Mouse (Mus musculus) CH12.LX (cell line): ENCODE measurements at regions not wholly inside any gene's neighbourhood (a gene's known extent, or its start where the extent isn't known, plus 50 kb on each side); places are given as distances from the start of the nearest gene placed in this dataset.

Experiments
- DNase-seq: peaks from one replicate; pipeline ENCODE4 v3.0.0-alpha.2; 2013; ENCODE audit errors: extremely low read depth
- H3K27ac ChIP-seq: 2 replicates; pipeline ENCODE4 v1.5.1; 2012; ENCODE audit warnings: low read depth, mild to moderate bottlenecking, control low read depth, moderate library complexity; ENCODE audit not compliant: insufficient read depth
- H3K27me3 ChIP-seq: replicated peaks from 2 replicates; pipeline ENCODE3; 2012; ENCODE audit warnings: inconsistent platforms
- H3K36me3 ChIP-seq, 2 experiments: replicated peaks in 1 of 2; 2 replicates each; pipeline versions ENCODE3 to v1.6.1; 2012; ENCODE audit warnings: inconsistent platforms in 1 of 2, low read length in 1 of 2, mild to moderate bottlenecking in 1 of 2, mixed read lengths in 1 of 2, moderate library complexity in 1 of 2; ENCODE audit not compliant: control insufficient read depth in 1 of 2, insufficient read depth in 1 of 2
- H3K4me1 ChIP-seq, 2 experiments: 2 replicates each; pipeline ENCODE4 v1.6.1; 2012; ENCODE audit warnings: inconsistent platforms in 1 of 2, moderate library complexity in 1 of 2; ENCODE audit not compliant: insufficient read depth in 2 of 2, control insufficient read depth in 1 of 2
- H3K4me2 ChIP-seq: 2 replicates; pipeline ENCODE4 v1.6.1; 2012; ENCODE audit warnings: low read depth, mild to moderate bottlenecking, control low read depth; ENCODE audit not compliant: poor library complexity, insufficient read depth, severe bottlenecking
- H3K4me3 ChIP-seq, 3 experiments: fragments of 150-350 bp in 1 of 3; sonication (generic) in 1 of 3; replicated peaks in 1 of 3; 2 replicates each; pipeline versions ENCODE3 to v1.5.1; 2011 to 2012; ENCODE audit warnings: low read depth in 2 of 3, low read length in 2 of 3, mild to moderate bottlenecking in 2 of 3, moderate library complexity in 2 of 3, control low read depth in 1 of 3, improper control_type of control experiment in 1 of 3, inconsistent platforms in 1 of 3, mixed read lengths in 1 of 3; ENCODE audit not compliant: poor library complexity in 1 of 3
- H3K79me2 ChIP-seq: replicated peaks from 2 replicates; pipeline ENCODE4 v1.6.1; 2012; ENCODE audit warnings: mild to moderate bottlenecking, moderate library complexity; ENCODE audit not compliant: control insufficient read depth, poor library complexity, insufficient read depth, severe bottlenecking; ENCODE audit errors: extremely low read depth
- H3K9ac ChIP-seq: 2 replicates; pipeline ENCODE4 v1.6.1; 2012; ENCODE audit warnings: low read depth, mild to moderate bottlenecking, control low read depth, moderate library complexity; ENCODE audit not compliant: insufficient read depth
- H3K9me3 ChIP-seq: replicated peaks from 2 replicates; pipeline ENCODE3; 2012; ENCODE audit warnings: low read length, inconsistent platforms, mixed read lengths
- BHLHE40 ChIP-seq: IDR thresholded peaks from 2 replicates; pipeline ENCODE4 v1.6.1; 2011; ENCODE audit warnings: mild to moderate bottlenecking, low read depth, low read length, improper control_type of control experiment
- CTCF ChIP-seq, 2 experiments: IDR thresholded peaks in 1 of 2; conservative IDR thresholded peaks in 1 of 2; 2 replicates each; pipeline ENCODE4 v1.5.1; 2011 to 2012; ENCODE audit warnings: low read depth in 2 of 2, low read length in 2 of 2, improper control_type of control experiment in 1 of 2, inconsistent platforms in 1 of 2, mild to moderate bottlenecking in 1 of 2, moderate library complexity in 1 of 2
- E2F4 ChIP-seq: IDR thresholded peaks from 2 replicates; pipeline ENCODE4 v1.6.1; 2011; ENCODE audit warnings: low read depth, low read length, improper control_type of control experiment; ENCODE audit not compliant: insufficient replicate concordance
- ELF1 ChIP-seq: IDR thresholded peaks from 2 replicates; pipeline ENCODE4 v1.6.1; 2014; ENCODE audit warnings: low read depth, mild to moderate bottlenecking, inconsistent platforms, low read length, improper control_type of control experiment
- EP300 ChIP-seq: IDR thresholded peaks from 2 replicates; pipeline ENCODE4 v1.6.1; 2011; ENCODE audit warnings: low read length, improper control_type of control experiment
- ETS1 ChIP-seq: conservative IDR thresholded peaks from 2 replicates; pipeline ENCODE4 v1.6.1; 2012; ENCODE audit warnings: low read depth, mild to moderate bottlenecking, inconsistent platforms, low read length, improper control_type of control experiment, moderate library complexity
- GABPA ChIP-seq: IDR thresholded peaks from 2 replicates; pipeline ENCODE4 v1.6.1; 2012; ENCODE audit warnings: low read depth, low read length, improper control_type of control experiment, inconsistent platforms; ENCODE audit not compliant: insufficient replicate concordance
- HCFC1 ChIP-seq: IDR thresholded peaks from 2 replicates; pipeline ENCODE4 v1.6.1; 2012; ENCODE audit warnings: low read depth, mild to moderate bottlenecking, inconsistent platforms, low read length, improper control_type of control experiment
- IRF4 ChIP-seq: IDR thresholded peaks from 2 replicates; pipeline ENCODE4 v1.6.1; 2014; ENCODE audit warnings: low read depth, mild to moderate bottlenecking, inconsistent platforms, low read length, improper control_type of control experiment
- JUN ChIP-seq: IDR thresholded peaks from 2 replicates; pipeline ENCODE4 v1.6.1; 2011; ENCODE audit warnings: low read depth, mild to moderate bottlenecking, low read length, improper control_type of control experiment, moderate library complexity; ENCODE audit not compliant: insufficient read depth
- JUND ChIP-seq: conservative IDR thresholded peaks from 2 replicates; pipeline ENCODE4 v1.6.1; 2011; ENCODE audit warnings: low read depth, low read length, improper control_type of control experiment
- KAT2A ChIP-seq: IDR thresholded peaks from 2 replicates; pipeline ENCODE4 v1.6.1; 2012; ENCODE audit warnings: low read length, improper control_type of control experiment, inconsistent platforms; ENCODE audit not compliant: insufficient replicate concordance
- MAFK ChIP-seq: IDR thresholded peaks from 2 replicates; pipeline ENCODE4 v1.6.1; 2011; ENCODE audit warnings: low read length, improper control_type of control experiment; ENCODE audit not compliant: insufficient replicate concordance
- MAZ ChIP-seq: IDR thresholded peaks from 2 replicates; pipeline ENCODE4 v1.6.1; 2012; ENCODE audit warnings: low read depth, mild to moderate bottlenecking, inconsistent platforms, low read length, improper control_type of control experiment, moderate library complexity
- MEF2A ChIP-seq: IDR thresholded peaks from 2 replicates; pipeline ENCODE4 v1.6.1; 2014; ENCODE audit warnings: low read depth, mild to moderate bottlenecking, inconsistent platforms, low read length, improper control_type of control experiment, borderline replicate concordance
- MXI1 ChIP-seq: IDR thresholded peaks from 2 replicates; pipeline ENCODE4 v1.6.1; 2011; ENCODE audit warnings: mild to moderate bottlenecking, low read depth, low read length, improper control_type of control experiment
- MYC ChIP-seq: IDR thresholded peaks from 2 replicates; pipeline ENCODE4 v1.6.1; 2011; ENCODE audit warnings: low read depth, mild to moderate bottlenecking, improper control_type of control experiment, low read length
- NELFE ChIP-seq: IDR thresholded peaks from 2 replicates; pipeline ENCODE4 v1.6.1; 2011; ENCODE audit warnings: low read depth, low read length, improper control_type of control experiment
- NRF1 ChIP-seq: IDR thresholded peaks from 2 replicates; pipeline ENCODE4 v1.6.1; 2014; ENCODE audit warnings: low read depth, mild to moderate bottlenecking, inconsistent platforms, low read length, improper control_type of control experiment, moderate library complexity
- PAX5 ChIP-seq: IDR thresholded peaks from 2 replicates; pipeline ENCODE4 v1.6.1; 2012; ENCODE audit warnings: low read length, inconsistent platforms, mixed read lengths
- POLR2A ChIP-seq: IDR thresholded peaks from 2 replicates; pipeline ENCODE4 v1.6.1; 2011; ENCODE audit warnings: low read depth, mild to moderate bottlenecking, improper control_type of control experiment, low read length
- POLR2AphosphoS2 ChIP-seq: IDR thresholded peaks from 2 replicates; pipeline ENCODE4 v1.6.1; 2011; ENCODE audit warnings: low read depth, low read length, improper control_type of control experiment
- RAD21 ChIP-seq: IDR thresholded peaks from 2 replicates; pipeline ENCODE4 v1.6.1; 2011; ENCODE audit warnings: low read depth, mild to moderate bottlenecking, low read length, improper control_type of control experiment, moderate library complexity
- SIN3A ChIP-seq: IDR thresholded peaks from 2 replicates; pipeline ENCODE4 v1.6.1; 2012; ENCODE audit warnings: low read length, improper control_type of control experiment, inconsistent platforms
- TBP ChIP-seq: conservative IDR thresholded peaks from 2 replicates; pipeline ENCODE4 v1.6.1; 2011; ENCODE audit warnings: low read depth, low read length, improper control_type of control experiment
- TCF12 ChIP-seq: IDR thresholded peaks from 2 replicates; pipeline ENCODE4 v1.6.1; 2014; ENCODE audit warnings: low read depth, mild to moderate bottlenecking, inconsistent platforms, low read length, improper control_type of control experiment
- UBTF ChIP-seq: IDR thresholded peaks from 2 replicates; pipeline ENCODE4 v1.6.1; 2012; ENCODE audit warnings: low read depth, mild to moderate bottlenecking, inconsistent platforms, low read length, improper control_type of control experiment, moderate library complexity
- USF1 ChIP-seq: IDR thresholded peaks from 2 replicates; pipeline ENCODE4 v1.6.1; 2014; ENCODE audit warnings: low read depth, mild to moderate bottlenecking, inconsistent platforms, low read length, improper control_type of control experiment
- USF2 ChIP-seq: conservative IDR thresholded peaks from 2 replicates; pipeline ENCODE4 v1.6.1; 2011; ENCODE audit warnings: low read depth, low read length, improper control_type of control experiment
- ZC3H11A ChIP-seq: IDR thresholded peaks from 2 replicates; pipeline ENCODE4 v1.6.1; 2012; ENCODE audit warnings: low read depth, mild to moderate bottlenecking, inconsistent platforms, low read length, improper control_type of control experiment
- ZKSCAN1 ChIP-seq: IDR thresholded peaks from 2 replicates; pipeline ENCODE4 v1.6.1; 2012; ENCODE audit warnings: low read depth, inconsistent platforms, low read length, improper control_type of control experiment, borderline replicate concordance
- ZNF384 ChIP-seq: IDR thresholded peaks from 2 replicates; pipeline ENCODE4 v1.6.1; 2012; ENCODE audit warnings: low read depth, low read length, improper control_type of control experiment, inconsistent platforms
- dilution Hi-C: fragments of 300-500 bp; cut with MboI; formaldehyde crosslinking; loops from 2 replicates; pipeline ENCODE4 v1.14.3; 2020; ENCODE audit warnings: low sequenced_read_pairs; ENCODE audit not compliant: extremely low pct_unique_long_range_greater_than_20kb, extremely low pct_ligation_motif_present
- in situ Hi-C: fragments of 300-500 bp; cut with MboI; formaldehyde crosslinking; loops from 3 replicates; pipeline ENCODE4 v1.14.3; 2019; ENCODE audit warnings: low sequenced_read_pairs, low pct_ligation_motif_present, low pct_unique_long_range_greater_than_20kb, mixed read lengths

DNA sequence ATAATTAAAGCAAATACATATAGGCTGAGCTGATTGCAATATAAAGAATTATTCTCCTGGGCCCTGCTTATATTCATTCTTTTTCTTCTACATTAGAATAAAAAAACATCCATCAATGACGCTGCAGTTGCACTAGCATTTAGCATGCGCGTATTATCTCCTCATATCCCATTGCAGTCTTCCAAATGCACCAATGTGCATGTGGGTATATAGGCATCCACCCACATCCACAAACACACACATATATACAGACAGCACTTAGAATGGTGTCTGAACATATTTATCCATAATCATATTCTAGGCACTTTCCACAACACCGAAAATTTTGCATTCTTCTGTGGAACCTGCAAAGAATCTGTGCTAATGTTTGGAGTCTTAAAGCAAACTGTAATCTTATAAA lies 504.4 kb upstream of the Smim15 start:
- Histone ChIP-seq H3K4me2 (no peak overlapping the region), H3K4me1 (peaks cover 0 to 8% of the 10 kb centered on the region in 2 experiments; a peak in 2 of 4 replicates), H3K9me3 (no peaks in the 10 kb centered on the region), H3K9ac (no peak overlapping the region), H3K79me2 (no peaks in the 10 kb centered on the region), H3K27ac (no peak overlapping the region), H3K4me3 (no peak overlapping the region), H3K36me3 (no peaks in the 10 kb centered on the region), H3K27me3 (no peaks in the 10 kb centered on the region)
- dilution Hi-C loops: no loop called here
- in situ Hi-C loops: no loop called here
- no peak for DNase-seq
- no peak for TF ChIP-seq GABPA
- no peak for TF ChIP-seq NRF1
- TF ChIP-seq BHLHE40: no peak
- no peak for TF ChIP-seq SIN3A
- TF ChIP-seq USF1: no peak

GRCm38 (mm10) chr13:107539326-107539725 lies 504.9 kb upstream of the Smim15 start:
- in situ Hi-C loops: no loop called here
- H3K27me3 ChIP-seq: no peaks in the 10 kb centered on the region
- peaks cover 0 to 8% of the 10 kb centered on the region in 2 experiments; a peak in 2 of 4 replicates for H3K4me1 ChIP-seq
- H3K9ac ChIP-seq: no peak overlapping the region
- no peaks in the 10 kb centered on the region for H3K9me3 ChIP-seq
- dilution Hi-C loops: no loop called here
- DNase-seq: peak; percentile 51
- no peak overlapping the region for H3K4me2 ChIP-seq
- no peak overlapping the region for H3K4me3 ChIP-seq
- TF ChIP-seq NRF1 (no peak), IRF4 (no peak), TBP (no peak), JUND (peak; percentile 46; the same call in 1 of the 2 replicates), UBTF (no peak), ETS1 (peak; percentile 81), MAZ (no peak), USF2 (no peak), SIN3A (no peak), TCF12 (no peak), HCFC1 (no peak), RAD21 (no peak), USF1 (no peak), MXI1 (no peak), MEF2A (peak; percentile 94), GABPA (no peak), EP300 (peak; percentile 33), ZC3H11A (no peak), ELF1 (no peak), CTCF (conservative IDR thresholded peaks at IDR 0.05 in 1 of 2, IDR thresholded peaks at IDR 0.05 in 1 of 2; ENCODE audit: low read depth in 2 of 2, low read length in 2 of 2) (no peak), MAFK (no peak), ZKSCAN1 (no peak), POLR2A (no peak), JUN (peak; percentile 57; the same call in 1 of the 2 replicates), MYC (no peak), KAT2A (no peak), POLR2AphosphoS2 (no peak), E2F4 (no peak), ZNF384 (no peak), PAX5 (no peak), NELFE (no peak)
- H3K79me2 ChIP-seq: no peaks in the 10 kb centered on the region
- H3K27ac ChIP-seq: no peak overlapping the region
- no peaks in the 10 kb centered on the region for H3K36me3 ChIP-seq
